Mouse (Mus musculus) limb, embryonic 14.5 days (tissue): Measurements from ENCODE around the gene Trim65. TPM values are rescaled to one million over a fixed set of nuclear protein-coding genes. Genes with fewer than 3 reads are reported as not detected.

Experiments
- ATAC-seq: fragments of 200-750 bp; cut with Nextera tagmentation; 2 replicates; pipeline ENCODE4 v1.8.0; 2017; ENCODE audit warnings: low read depth, moderate number of reproducible peaks, moderate TSS enrichment; ENCODE audit not compliant: low FRiP score
- DNase-seq: peaks from one replicate; pipeline ENCODE4 v3.0.0-alpha.2; 2015; ENCODE audit warnings: low spot score
- H3K27ac ChIP-seq: fragments of 300-500 bp; sonication (generic); replicated peaks from 2 replicates; pipeline ENCODE4 v1.5.1; 2014; ENCODE audit warnings: low read depth, mild to moderate bottlenecking, low read length, moderate library complexity, mixed read lengths
- H3K27me3 ChIP-seq: fragments of 300-500 bp; sonication (generic); 2 replicates; pipeline ENCODE4 v1.6.1; 2014; ENCODE audit warnings: low read length, mixed read lengths; ENCODE audit not compliant: control insufficient read depth, insufficient read depth
- H3K36me3 ChIP-seq: fragments of 300-500 bp; sonication (generic); 2 replicates; pipeline ENCODE4 v1.6.1; 2014; ENCODE audit warnings: mild to moderate bottlenecking, low read length, moderate library complexity, mixed read lengths; ENCODE audit not compliant: control insufficient read depth, insufficient read depth
- H3K4me1 ChIP-seq: fragments of 300-500 bp; sonication (generic); 2 replicates; pipeline ENCODE4 v1.6.1; 2014; ENCODE audit warnings: antibody characterized with exemption, low read length, mixed read lengths; ENCODE audit not compliant: control insufficient read depth, insufficient read depth
- H3K4me2 ChIP-seq: fragments of 300-500 bp; sonication (generic); replicated peaks from 2 replicates; pipeline ENCODE4 v1.6.1; 2014; ENCODE audit warnings: low read depth, mild to moderate bottlenecking, low read length, moderate library complexity; ENCODE audit not compliant: severe bottlenecking
- H3K4me3 ChIP-seq: fragments of 300-500 bp; sonication (generic); replicated peaks from 2 replicates; pipeline ENCODE4 v1.5.1; 2014; ENCODE audit warnings: low read length
- H3K9ac ChIP-seq: fragments of 300-500 bp; sonication (generic); 2 replicates; pipeline ENCODE4 v1.6.1; 2014; ENCODE audit warnings: mild to moderate bottlenecking, low read depth, low read length, moderate library complexity; ENCODE audit not compliant: severe bottlenecking
- H3K9me3 ChIP-seq: fragments of 300-500 bp; sonication (generic); 2 replicates; pipeline ENCODE4 v1.6.1; 2016; ENCODE audit warnings: low read length; ENCODE audit not compliant: control insufficient read depth
- POLR2A ChIP-seq: fragments of 200-500 bp; IDR thresholded peaks from 2 replicates; pipeline ENCODE4 v1.8.0; 2012; ENCODE audit warnings: inconsistent platforms, mild to moderate bottlenecking, moderate library complexity, borderline replicate concordance; ENCODE audit not compliant: insufficient read depth, insufficient read length; ENCODE audit errors: extremely low read depth
- WGBS: fragments of 180-500 bp; shearing (Covaris S2); extraction: QIAGEN DNeasy Blood & Tissue Kit; methylation state at CpG from one replicate; pipeline ENCODE4 v1.1.7; 2014; 5-methylcytosine and 5-hydroxymethylcytosine counted together
- polyA plus RNA-seq, 2 experiments: library from polyadenylated mRNA; depleted of rRNA in 1 of 2; stranded (reverse) in 1 of 2; unstranded in 1 of 2; fragments of >200 nt; fragmentation: Nextera tagmentation in 1 of 2; extraction: Ambion mirVana in 1 of 2; gene quantifications; 2 replicates each; pipeline versions ENCODE4 v1.2.1 to v1.2.3; 2012 to 2014

Gene Trim65
- polyA plus RNA-seq, 2 experiments: 3.1 to 4.9 TPM

GRCm38 (mm10) chr11:116162146-116162545 is 31.2 kb upstream of the Trim65 start:
- H3K9ac ChIP-seq: no peak overlapping the region
- H3K9me3 ChIP-seq: no peaks in the 10 kb centered on the region
- no peak overlapping the region for H3K4me2 ChIP-seq
- H3K27ac ChIP-seq: no peak overlapping the region
- no peak for TF ChIP-seq POLR2A
- peaks cover 10% of the 10 kb centered on the region for H3K4me1 ChIP-seq
- peaks cover 57% of the 10 kb centered on the region for H3K36me3 ChIP-seq
- no peak overlapping the region for H3K4me3 ChIP-seq
- 72% methylated on average over 10 of the region's 10 CpGs for WGBS
- ATAC-seq (peak; percentile 28; the same call in 1 of the 2 replicates), DNase-seq (no peak)
- H3K27me3 ChIP-seq: no peaks in the 10 kb centered on the region

DNA sequence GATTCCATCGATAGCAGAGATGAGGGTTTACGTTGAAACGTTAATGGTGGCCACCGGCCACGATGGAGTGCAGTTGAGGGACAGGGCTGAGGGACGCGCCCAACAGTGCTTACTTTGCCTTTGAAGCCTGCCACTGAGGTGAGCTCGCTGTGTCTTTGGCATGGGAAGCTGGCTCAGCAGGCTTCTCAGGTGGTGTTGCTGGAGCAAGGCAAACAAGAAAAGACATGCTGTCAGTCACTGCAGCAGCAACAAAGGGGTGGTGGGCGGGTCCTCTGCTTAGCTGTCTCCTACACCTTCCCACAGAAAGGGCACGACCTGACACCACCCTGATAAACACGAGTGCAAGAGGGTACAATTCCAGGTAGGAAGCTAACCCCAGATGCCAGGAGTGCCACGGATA is 30.4 kb upstream of the Trim65 start:
- ATAC-seq: no peak
- H3K36me3 ChIP-seq: peaks cover 66% of the 10 kb centered on the region

DNA sequence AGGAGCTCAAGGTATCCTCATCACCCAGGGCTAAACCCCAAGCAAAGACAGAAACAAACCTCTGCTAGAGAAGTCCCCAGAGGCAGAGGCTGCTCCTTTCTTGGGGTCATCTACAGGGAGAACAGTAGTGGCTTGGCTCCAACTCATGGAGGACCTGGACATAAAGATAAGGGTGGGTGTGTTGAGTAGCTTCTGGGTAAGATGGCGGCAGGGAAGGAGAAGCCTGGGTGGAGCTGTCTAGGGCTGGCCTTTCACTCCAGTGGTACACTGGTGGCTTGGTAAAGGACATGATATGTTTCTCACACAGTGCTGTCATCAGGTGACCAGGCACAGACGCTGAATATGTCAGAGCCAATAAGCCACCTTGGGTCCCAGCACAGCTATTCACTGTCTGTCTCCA is 20.0 kb upstream of the Trim65 start:
- Histone ChIP-seq H3K4me1 (no peaks in the 10 kb centered on the region), H3K36me3 (peaks cover 99% of the 10 kb centered on the region), H3K4me3 (no peak overlapping the region), H3K4me2 (no peak overlapping the region), H3K27ac (no peak overlapping the region), H3K27me3 (no peaks in the 10 kb centered on the region), H3K9ac (no peak overlapping the region), H3K9me3 (no peaks in the 10 kb centered on the region)
- ATAC-seq: no peak
- WGBS: 97% methylated on average over 2 of the region's 2 CpGs
- no peak for TF ChIP-seq POLR2A
- no peak for DNase-seq

More for the DNA sequence above, 30.4 kb upstream of the Trim65 start:
- H3K9ac ChIP-seq: no peak overlapping the region
- no peak for TF ChIP-seq POLR2A
- WGBS: 53% methylated on average over 12 of the region's 12 CpGs
- no peak overlapping the region for H3K4me3 ChIP-seq
- peaks cover 2% of the 10 kb centered on the region; the same call in 1 of the 2 replicates for H3K4me1 ChIP-seq
- DNase-seq: peak; percentile 32
- H3K4me2 ChIP-seq: no peak overlapping the region
- H3K27ac ChIP-seq: no peak overlapping the region
- H3K9me3 ChIP-seq: no peaks in the 10 kb centered on the region
- H3K27me3 ChIP-seq: no peaks in the 10 kb centered on the region

GRCm38 (mm10) chr11:116149341-116149740 is 18.4 kb upstream of the Trim65 start:
- no peak overlapping the region for H3K4me3 ChIP-seq
- no peaks in the 10 kb centered on the region for H3K9me3 ChIP-seq
- H3K27me3 ChIP-seq: no peaks in the 10 kb centered on the region
- no peak overlapping the region for H3K9ac ChIP-seq
- H3K36me3 ChIP-seq: peaks cover 99% of the 10 kb centered on the region
- ATAC-seq: no peak
- WGBS: 75% methylated on average over 6 of the region's 6 CpGs
- DNase-seq: no peak
- no peak overlapping the region for H3K27ac ChIP-seq
- TF ChIP-seq POLR2A: no peak
- H3K4me2 ChIP-seq: no peak overlapping the region
- H3K4me1 ChIP-seq: no peaks in the 10 kb centered on the region

DNA sequence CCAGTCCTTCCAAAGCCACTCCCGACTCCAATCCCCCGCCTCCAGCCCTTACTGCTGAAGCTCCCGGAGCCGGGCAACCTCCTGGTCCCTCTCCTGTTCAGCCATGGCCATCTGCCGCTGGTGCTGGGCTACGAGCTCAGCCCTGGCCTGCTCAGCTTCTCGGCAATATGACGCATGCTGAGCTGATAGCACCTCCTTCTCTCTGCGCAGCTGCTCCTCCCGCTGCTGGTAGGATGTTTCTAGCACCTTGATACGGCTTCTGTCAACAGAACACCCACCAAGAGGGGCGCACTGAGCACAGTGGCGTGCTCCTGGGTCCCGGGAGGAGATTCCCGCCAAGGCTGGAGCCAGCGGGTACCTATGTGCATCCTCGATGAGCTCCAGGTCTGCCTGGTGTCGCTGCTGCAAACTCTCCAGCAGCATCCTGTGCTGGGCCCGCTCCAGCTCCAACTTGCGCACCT is 17.9 kb upstream of the Trim65 start:
- DNase-seq (no peak), ATAC-seq (no peak)
- Histone ChIP-seq H3K4me1 (no peaks in the 10 kb centered on the region), H3K27me3 (no peaks in the 10 kb centered on the region), H3K4me3 (no peak overlapping the region), H3K9ac (no peak overlapping the region), H3K36me3 (peaks cover 99% of the 10 kb centered on the region), H3K27ac (no peak overlapping the region), H3K4me2 (no peak overlapping the region), H3K9me3 (no peaks in the 10 kb centered on the region)
- TF ChIP-seq POLR2A: no peak
- 63% methylated on average over 20 of the region's 20 CpGs for WGBS
